ENCODE assay signal across 8 mouse cellular contexts in the genomic region with DNA sequence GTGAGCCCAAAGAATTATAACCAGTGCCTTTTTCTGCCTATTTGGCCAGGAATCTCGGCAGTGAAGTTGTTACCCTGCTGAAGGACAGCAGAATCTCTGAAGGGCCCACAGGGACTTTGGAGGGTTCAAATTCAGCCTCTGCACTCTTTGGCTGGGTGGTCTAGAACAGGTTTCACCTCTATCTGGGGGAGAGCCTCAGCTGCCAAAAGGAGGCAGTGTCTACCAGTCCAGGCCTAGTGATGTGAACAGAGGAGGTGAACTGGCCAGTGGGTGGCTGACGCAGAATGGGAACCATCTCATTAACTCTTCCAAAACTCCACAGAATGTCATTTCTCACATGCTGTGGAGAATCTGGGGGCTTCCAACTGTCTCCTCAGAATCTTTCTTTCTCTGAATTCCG. TPM values are rescaled to one million over a fixed set of nuclear protein-coding genes. Genes with fewer than 3 reads are reported as not detected.
A peak's percentile ranks its signal among the peaks of the same experiment; 100 is the strongest.
DNase-seq lines count a peak whose midpoint lies in the region; ATAC-seq and TF ChIP-seq lines count a peak whose summit lies in the region.

No protein-coding gene starts in this region.

- H3K4me1 ChIP-seq in cerebellum, adult 2 months (ENCODE audit: control insufficient read depth, insufficient read depth, low read length) = no peaks in the 10 kb centered on the region
- peaks cover 20% of the 10 kb centered on the region for H3K4me1 ChIP-seq in testis, adult 2 months (ENCODE audit: control insufficient read depth, insufficient read depth, low read length)
- H3K4me1 ChIP-seq in limb, embryonic 10.5 days = peaks cover 36% of the 10 kb centered on the region
- H3K4me1 ChIP-seq in olfactory bulb, adult 2 months (ENCODE audit: control insufficient read depth, insufficient read depth, low read length) = peaks cover 8% of the 10 kb centered on the region

- no peaks in the 10 kb centered on the region for H3K9me3 ChIP-seq in limb, embryonic 10.5 days (replicated peaks)

- H3K27ac ChIP-seq in cerebellum, adult 2 months (ENCODE audit: insufficient read depth, low read length) = peak overlapping the region; percentile 2; the same call in 1 of the 2 replicates
- H3K27ac ChIP-seq in testis, adult 2 months (ENCODE audit: control insufficient read depth, insufficient read depth, low read depth, low read length) = peak overlapping the region; percentile 51; the same call in 1 of the 2 replicates
- H3K27ac ChIP-seq in limb, embryonic 10.5 days = no peak overlapping the region
- H3K27ac ChIP-seq in olfactory bulb, adult 2 months (ENCODE audit: insufficient read depth, low read depth, low read length) = no peak overlapping the region

- no peak for TF ChIP-seq POLR2A in cerebellum, adult 2 months (IDR thresholded peaks at IDR 0.05; ENCODE audit: borderline replicate concordance, insufficient read depth, low read length)
- TF ChIP-seq POLR2A in testis, adult 2 months (IDR thresholded peaks at IDR 0.05; ENCODE audit: control insufficient read depth, low read depth, low read length) = no peak
- no peak for TF ChIP-seq POLR2A in olfactory bulb, adult 2 months (IDR thresholded peaks at IDR 0.05; ENCODE audit: insufficient read depth, low read depth, low read length)

- H3K36me3 ChIP-seq in testis, adult 2 months (ENCODE audit: control insufficient read depth, insufficient read depth, low read length) = peaks cover 1% of the 10 kb centered on the region; the same call in 1 of the 2 replicates
- peaks cover 19% of the 10 kb centered on the region for H3K36me3 ChIP-seq in limb, embryonic 10.5 days

- H3K27me3 ChIP-seq in cerebellum, adult 2 months (ENCODE audit: control insufficient read depth, insufficient read depth, low read length) = no peaks in the 10 kb centered on the region
- H3K27me3 ChIP-seq in testis, adult 2 months (ENCODE audit: control insufficient read depth, insufficient read depth, low read length) = no peaks in the 10 kb centered on the region
- peaks cover 16% of the 10 kb centered on the region; the same call in 1 of the 2 replicates for H3K27me3 ChIP-seq in limb, embryonic 10.5 days (ENCODE audit: low read depth, poor library complexity, severe bottlenecking)

- no peak for DNase-seq in cerebellum, adult 2 months
- DNase-seq in cerebellum, adult 11 months = no peak
- DNase-seq in testis, postnatal 10 days (ENCODE audit: low spot score) = no peak
- no peak for DNase-seq in limb, embryonic 10.5 days (ENCODE audit: low spot score)
- no peak for DNase-seq in retina, embryonic 14.5 days (ENCODE audit: low spot score)

- TF ChIP-seq CTCF in cerebellum, adult 2 months (IDR thresholded peaks at IDR 0.05; ENCODE audit: borderline replicate concordance, insufficient read depth, low read depth, low read length) = no peak
- TF ChIP-seq CTCF in testis, adult 2 months (IDR thresholded peaks at IDR 0.05; ENCODE audit: control insufficient read depth, insufficient read depth, insufficient replicate concordance, low read depth, low read length) = no peak
- TF ChIP-seq CTCF in olfactory bulb, adult 2 months (IDR thresholded peaks at IDR 0.05; ENCODE audit: insufficient read depth, low read depth, low read length) = no peak

- no peak for ATAC-seq in megakaryocyte-erythroid progenitor cell, adult 5-6 weeks (replicated peaks; ENCODE audit: low FRiP score, low TSS enrichment, poor library complexity, severe bottlenecking)

- WGBS in cerebellum, adult 2 months = 46% methylated on average over 3 of the region's 3 CpGs
- 42% methylated on average over 3 of the region's 3 CpGs for whole genome bisulfite sequencing in limb, embryonic 10.5 days
- WGBS in olfactory bulb, adult 2 months = 30% methylated on average over 3 of the region's 3 CpGs

- H3K4me3 ChIP-seq in cerebellum, adult 2 months (replicated peaks; ENCODE audit: insufficient read depth, low read depth, low read length) = no peak overlapping the region
- peak overlapping the region; percentile 78 for H3K4me3 ChIP-seq in testis, adult 2 months (ENCODE audit: control insufficient read depth, low read depth, low read length)
- H3K4me3 ChIP-seq in limb, embryonic 10.5 days = peak overlapping the region; percentile 85
- peak overlapping the region; percentile 85 for H3K4me3 ChIP-seq in olfactory bulb, adult 2 months (ENCODE audit: insufficient read depth, low read depth, low read length)

RNA-seq across cellular contexts. Expression of a gene that starts 0.7 kb away (rescaled TPM):
- 310 and 320 TPM in 2 replicates for polyA plus RNA-seq in cerebellum, adult 2 months (2012; rRNA removed)
- 6.3 and 7.3 TPM in 2 replicates for polyA plus RNA-seq in testis, adult 2 months (2012; rRNA removed)
- polyA plus RNA-seq in limb, embryonic 10.5 days (2016; fragmentation: Nextera tagmentation; extraction: Ambion mirVana) = 11.4 and 14.6 TPM in 2 replicates
- 346 and 1,096 TPM in 2 replicates for polyA plus RNA-seq in olfactory bulb, adult 2 months (2012; ENCODE audit: insufficient read depth, insufficient read length, low replicate concordance, missing spikeins)
- 30.7 and 46.4 TPM in 2 replicates for total RNA-seq in megakaryocyte-erythroid progenitor cell, adult 5-6 weeks (2014; fragmentation: Nextera tagmentation)
- total RNA-seq in megakaryocyte-erythroid progenitor cell, adult 5-6 weeks (2017) = 16.0 and 36.4 TPM in 2 replicates

RNA-seq across cellular contexts. Expression of a gene that starts 9.6 kb away (rescaled TPM):
- 30.0 and 33.9 TPM in 2 replicates for polyA plus RNA-seq in cerebellum, adult 2 months (2012; rRNA removed)
- polyA plus RNA-seq in testis, adult 2 months (2012; rRNA removed) = 33.5 and 34.5 TPM in 2 replicates
- 29.0 and 38.0 TPM in 2 replicates for polyA plus RNA-seq in limb, embryonic 10.5 days (2016; fragmentation: Nextera tagmentation; extraction: Ambion mirVana)
- polyA plus RNA-seq in olfactory bulb, adult 2 months (2012; ENCODE audit: insufficient read depth, insufficient read length, low replicate concordance, missing spikeins) = not detected in 2 replicates
- 19.6 and 30.4 TPM in 2 replicates for total RNA-seq in megakaryocyte-erythroid progenitor cell, adult 5-6 weeks (2014; fragmentation: Nextera tagmentation)
- 15.0 and 18.2 TPM in 2 replicates for total RNA-seq in megakaryocyte-erythroid progenitor cell, adult 5-6 weeks (2017)

Comparison
In these comparisons a context has a peak if more than half of its experiments do, and no peak if none do; other contexts are left out.
1. H3K27ac ChIP-seq: peak in cerebellum, adult 2 months (single experiment) and testis, adult 2 months (single experiment); none in limb, embryonic 10.5 days (single experiment) and olfactory bulb, adult 2 months (single experiment).
2. RNA of a gene that starts 0.7 kb away (polyA plus RNA-seq): 346 to 1,096 TPM in olfactory bulb, adult 2 months and 310 to 320 TPM in cerebellum, adult 2 months; 11.4 to 14.6 TPM in limb, embryonic 10.5 days and 6.3 to 7.3 TPM in testis, adult 2 months; every median in the first group is over 10 times any median in the second.